Mouse (Mus musculus): ENCODE measurements at regions not wholly inside any gene's neighbourhood (a gene's known extent, or its start where the extent isn't known, plus 50 kb on each side); places are given as distances from the start of the nearest gene placed in this dataset.

DNA sequence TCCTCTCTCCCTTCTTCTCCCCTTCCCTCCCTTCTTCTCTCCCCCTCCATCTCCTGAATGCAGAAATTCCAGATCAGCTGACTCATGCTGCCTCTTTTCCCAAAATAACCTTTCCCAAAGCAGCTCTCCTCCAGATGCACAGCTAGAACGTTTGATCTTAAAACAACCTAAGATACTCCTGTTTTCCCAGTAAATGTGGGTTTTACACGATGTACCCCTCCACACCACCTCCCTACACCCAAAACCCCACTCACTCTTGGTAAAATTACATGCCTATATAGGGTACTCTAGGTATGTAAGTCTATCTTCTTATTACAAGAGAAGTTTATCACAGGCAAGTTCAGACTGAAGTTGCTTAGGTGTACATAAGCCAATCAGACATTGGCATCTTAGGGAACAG lies 155.2 kb upstream of the Tox3 start:
- H3K9me3 ChIP-seq (replicated peaks; ENCODE audit: control insufficient read depth, low read length) = no peaks in the 10 kb centered on the region
- H3K9ac ChIP-seq (replicated peaks; ENCODE audit: low read depth, low read length) = no peak overlapping the region
- ATAC-seq (ENCODE audit: insufficient read depth, low read depth) (no peak), DNase-seq (ENCODE audit: low spot score) (peak; percentile 17)
- TF ChIP-seq CTCF (IDR thresholded peaks at IDR 0.05; ENCODE audit: low read depth) (no peak), EP300 (IDR thresholded peaks at IDR 0.05; ENCODE audit: low read depth) (no peak)
- no peaks in the 10 kb centered on the region for H3K36me3 ChIP-seq (replicated peaks; ENCODE audit: control insufficient read depth, insufficient read depth, low read length)
- H3K4me2 ChIP-seq (ENCODE audit: low read depth, low read length) = no peak overlapping the region
- H3K27ac ChIP-seq (ENCODE audit: low read depth) = no peak overlapping the region
- H3K27me3 ChIP-seq (ENCODE audit: control insufficient read depth, insufficient read depth, low read length) = no peaks in the 10 kb centered on the region
- WGBS = 8% methylated on average over 2 of the region's 2 CpGs
- H3K4me1 ChIP-seq (ENCODE audit: control insufficient read depth, insufficient read depth) = peaks cover 10% of the 10 kb centered on the region; the same call in 1 of the 2 replicates
- no peak overlapping the region for H3K4me3 ChIP-seq (ENCODE audit: low read depth, low read length)

DNA sequence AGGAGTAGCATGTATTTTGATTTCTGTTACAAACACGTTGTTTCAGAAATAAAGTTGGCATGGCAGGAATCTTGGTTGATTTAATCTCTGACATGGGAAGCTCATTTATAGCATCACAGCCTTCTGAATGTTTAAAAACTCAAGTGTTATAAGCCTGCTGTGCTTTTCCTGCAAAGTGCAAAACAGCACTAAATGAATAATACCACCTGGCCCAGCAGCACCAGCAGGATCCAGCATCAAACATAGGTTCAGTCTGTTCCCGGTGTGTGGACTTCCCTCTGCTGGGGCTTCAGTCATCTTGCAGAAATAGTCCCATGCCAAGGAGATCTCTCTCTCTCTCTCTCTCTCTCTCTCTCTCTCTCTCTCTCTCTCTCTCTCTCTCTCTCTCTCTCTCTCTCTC lies 154.7 kb upstream of the Tox3 start:
- H3K4me3 ChIP-seq (ENCODE audit: low read depth, low read length) = no peak overlapping the region
- H3K27me3 ChIP-seq (ENCODE audit: control insufficient read depth, insufficient read depth, low read length) = no peaks in the 10 kb centered on the region
- H3K36me3 ChIP-seq (replicated peaks; ENCODE audit: control insufficient read depth, insufficient read depth, low read length) = no peaks in the 10 kb centered on the region
- no peak overlapping the region for H3K4me2 ChIP-seq (ENCODE audit: low read depth, low read length)
- TF ChIP-seq CTCF (IDR thresholded peaks at IDR 0.05; ENCODE audit: low read depth) (no peak), EP300 (IDR thresholded peaks at IDR 0.05; ENCODE audit: low read depth) (no peak)
- 33% methylated on average over 2 of the region's 2 CpGs for WGBS
- H3K27ac ChIP-seq (ENCODE audit: low read depth) = no peak overlapping the region
- no peak overlapping the region for H3K9ac ChIP-seq (replicated peaks; ENCODE audit: low read depth, low read length)
- no peak for ATAC-seq (ENCODE audit: insufficient read depth, low read depth)
- H3K4me1 ChIP-seq (ENCODE audit: control insufficient read depth, insufficient read depth) = peaks cover 10% of the 10 kb centered on the region; the same call in 1 of the 2 replicates
- DNase-seq (ENCODE audit: low spot score) = no peak
- H3K9me3 ChIP-seq (replicated peaks; ENCODE audit: control insufficient read depth, low read length) = no peaks in the 10 kb centered on the region

DNA sequence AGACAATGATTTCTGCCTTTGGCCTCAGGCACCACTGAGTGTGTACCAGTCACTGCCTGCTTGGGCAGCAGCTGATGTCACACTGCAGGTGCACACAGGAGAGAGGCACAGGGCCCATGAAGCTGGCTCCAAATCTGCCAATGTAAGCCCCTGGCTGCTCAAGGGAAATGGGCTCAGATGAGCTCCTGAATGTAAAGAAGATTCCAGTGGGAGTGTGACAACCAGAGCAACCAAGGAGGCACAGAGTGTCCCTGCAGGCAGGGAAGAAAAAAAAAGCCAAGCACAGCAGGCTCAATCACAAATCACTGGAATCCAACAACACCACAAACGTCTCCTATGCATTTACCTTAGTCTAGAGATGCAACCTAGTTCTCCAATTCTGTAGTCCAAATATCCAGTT lies 151.2 kb upstream of the Tox3 start:
- no peaks in the 10 kb centered on the region for H3K9me3 ChIP-seq (replicated peaks; ENCODE audit: control insufficient read depth, low read length)
- ATAC-seq (ENCODE audit: insufficient read depth, low read depth) (no peak), DNase-seq (ENCODE audit: low spot score) (no peak)
- no peak for TF ChIP-seq CTCF (IDR thresholded peaks at IDR 0.05; ENCODE audit: low read depth)
- TF ChIP-seq EP300 (IDR thresholded peaks at IDR 0.05; ENCODE audit: low read depth) = no peak
- no peak overlapping the region for H3K4me2 ChIP-seq (ENCODE audit: low read depth, low read length)
- 50% methylated on average over 1 of the region's 1 CpGs for WGBS
- no peak overlapping the region for H3K27ac ChIP-seq (ENCODE audit: low read depth)
- no peaks in the 10 kb centered on the region for H3K36me3 ChIP-seq (replicated peaks; ENCODE audit: control insufficient read depth, insufficient read depth, low read length)
- H3K4me1 ChIP-seq (ENCODE audit: control insufficient read depth, insufficient read depth) = peaks cover 16% of the 10 kb centered on the region; the same call in 1 of the 2 replicates
- no peak overlapping the region for H3K4me3 ChIP-seq (ENCODE audit: low read depth, low read length)
- no peaks in the 10 kb centered on the region for H3K27me3 ChIP-seq (ENCODE audit: control insufficient read depth, insufficient read depth, low read length)
- no peak overlapping the region for H3K9ac ChIP-seq (replicated peaks; ENCODE audit: low read depth, low read length)

DNA sequence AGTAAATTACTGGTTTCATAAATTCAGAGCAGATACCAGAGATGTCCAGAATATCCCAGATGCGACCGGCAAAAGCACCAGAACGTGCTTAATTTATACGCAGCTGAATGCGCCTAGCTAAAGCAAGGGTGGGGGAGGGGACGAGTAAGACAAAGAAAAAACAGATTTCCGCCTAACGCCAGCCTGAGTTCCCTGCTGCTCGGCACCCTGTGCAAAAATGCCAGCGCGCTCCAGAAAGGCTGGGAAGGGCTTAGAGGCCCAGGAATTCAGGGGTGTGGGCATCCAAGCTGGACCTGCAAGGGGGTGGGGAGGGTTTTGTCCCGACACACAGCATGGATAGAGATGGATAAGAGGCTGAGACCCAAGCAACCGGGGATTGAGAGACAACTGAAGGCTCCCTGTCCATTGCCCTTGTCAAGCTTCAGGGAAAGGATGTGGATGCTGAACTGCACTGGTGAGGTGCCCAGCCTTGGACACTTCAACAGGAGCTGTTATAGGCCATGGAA lies 148.6 kb upstream of the Tox3 start:
- peak overlapping the region; percentile 12; the same call in 1 of the 2 replicates for H3K4me3 ChIP-seq (ENCODE audit: low read depth, low read length)
- peaks cover 6% of the 10 kb centered on the region; the same call in 1 of the 2 replicates for H3K4me1 ChIP-seq (ENCODE audit: control insufficient read depth, insufficient read depth)
- peak overlapping the region; percentile 47 for H3K4me2 ChIP-seq (ENCODE audit: low read depth, low read length)
- no peak for ATAC-seq (ENCODE audit: insufficient read depth, low read depth)
- no peaks in the 10 kb centered on the region for H3K36me3 ChIP-seq (replicated peaks; ENCODE audit: control insufficient read depth, insufficient read depth, low read length)
- H3K9me3 ChIP-seq (replicated peaks; ENCODE audit: control insufficient read depth, low read length) = no peaks in the 10 kb centered on the region
- H3K27me3 ChIP-seq (ENCODE audit: control insufficient read depth, insufficient read depth, low read length) = no peaks in the 10 kb centered on the region
- 6% methylated on average over 13 of the region's 13 CpGs for WGBS
- H3K9ac ChIP-seq (replicated peaks; ENCODE audit: low read depth, low read length) = no peak overlapping the region
- no peak for DNase-seq (ENCODE audit: low spot score)
- TF ChIP-seq CTCF (IDR thresholded peaks at IDR 0.05; ENCODE audit: low read depth) = no peak
- no peak for TF ChIP-seq EP300 (IDR thresholded peaks at IDR 0.05; ENCODE audit: low read depth)
- H3K27ac ChIP-seq (ENCODE audit: low read depth) = no peak overlapping the region

DNA sequence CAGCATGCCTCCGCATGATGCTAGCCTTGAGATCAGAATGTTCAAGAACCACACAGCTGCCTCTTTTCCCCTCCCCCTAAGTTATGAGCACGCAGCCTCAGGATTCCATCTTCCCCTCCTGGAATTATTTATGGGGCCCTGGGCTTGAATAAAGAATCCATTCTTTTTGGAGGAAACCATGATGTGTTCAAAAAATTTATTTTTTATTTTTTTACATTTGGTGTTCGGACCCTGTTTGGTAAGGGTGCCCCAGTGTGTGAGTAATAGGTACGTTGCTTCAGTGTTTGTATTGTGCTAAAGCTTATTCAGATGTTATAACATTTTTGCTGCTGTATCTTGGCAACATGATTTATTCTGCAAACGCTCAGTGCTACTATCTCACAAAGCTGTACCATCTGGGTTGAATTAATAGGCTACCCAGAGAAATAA lies 147.8 kb upstream of the Tox3 start:
- TF ChIP-seq EP300 (IDR thresholded peaks at IDR 0.05; ENCODE audit: low read depth) (no peak), CTCF (IDR thresholded peaks at IDR 0.05; ENCODE audit: low read depth) (no peak)
- Histone ChIP-seq H3K4me1 (ENCODE audit: control insufficient read depth, insufficient read depth) (peaks cover 6% of the 10 kb centered on the region; the same call in 1 of the 2 replicates), H3K4me2 (ENCODE audit: low read depth, low read length) (no peak overlapping the region), H3K27me3 (ENCODE audit: control insufficient read depth, insufficient read depth, low read length) (no peaks in the 10 kb centered on the region), H3K9ac (replicated peaks; ENCODE audit: low read depth, low read length) (no peak overlapping the region), H3K36me3 (replicated peaks; ENCODE audit: control insufficient read depth, insufficient read depth, low read length) (no peaks in the 10 kb centered on the region), H3K9me3 (replicated peaks; ENCODE audit: control insufficient read depth, low read length) (no peaks in the 10 kb centered on the region), H3K27ac (ENCODE audit: low read depth) (no peak overlapping the region), H3K4me3 (ENCODE audit: low read depth, low read length) (no peak overlapping the region)
- no peak for DNase-seq (ENCODE audit: low spot score)
- ATAC-seq (ENCODE audit: insufficient read depth, low read depth) = no peak
- whole genome bisulfite sequencing = 78% methylated on average over 5 of the region's 5 CpGs

All from heart, postnatal 0 days (tissue).